Mouse (Mus musculus): ENCODE data around the gene Magt1.

GRCm38 (mm10) chrX:106027343-106027674, 15.6 kb upstream of the Magt1 start:
- TF ChIP-seq POLR2A (IDR thresholded peaks at IDR 0.05; ENCODE audit: extremely low read depth, insufficient read depth, low read length) (no peak), CTCF (IDR thresholded peaks at IDR 0.05; ENCODE audit: extremely low read depth, insufficient read depth, low read length) (no peak)
